In genomic region chr4:155654183-155654455, GRCm38 (mm10) we compare ENCODE assay signal across 9 mouse cellular contexts. TPM values are rescaled to one million over a fixed set of nuclear protein-coding genes. Genes with fewer than 3 reads are reported as not detected.
A peak's percentile ranks its signal among the peaks of the same experiment; 100 is the strongest.
DNase-seq lines count a peak whose midpoint lies in the region; ATAC-seq and TF ChIP-seq lines count a peak whose summit lies in the region.
"Had no signal": no experiment of that assay in that cellular context is flagged by ENCODE, and none has a peak within 500 bp of the region (broad histone marks: within the 10 kb centered on the region; RNA-seq: fewer than 3 reads in every experiment).

No protein-coding gene starts in this region.

- no peak overlapping the region for H3K27ac ChIP-seq in lung, embryonic 14.5 days (ENCODE audit: low read depth)
- H3K27ac ChIP-seq in forebrain, embryonic 10.5 days, result peak overlapping the region; percentile 60; the same call in 1 of the 2 replicates
- no peak overlapping the region for H3K27ac ChIP-seq in limb, embryonic 11.5 days (replicated peaks; ENCODE audit: low read depth, low read length)
- H3K27ac ChIP-seq in neural tube, embryonic 14.5 days (ENCODE audit: low read depth, low read length), result no peak overlapping the region

- peak overlapping the region; percentile 48 for H3K4me3 ChIP-seq in lung, embryonic 14.5 days (ENCODE audit: low read depth, low read length)
- H3K4me3 ChIP-seq in forebrain, embryonic 10.5 days, result peak overlapping the region; percentile 51
- peak overlapping the region; percentile 38 for H3K4me3 ChIP-seq in limb, embryonic 11.5 days (ENCODE audit: low read depth, low read length)
- H3K4me3 ChIP-seq in neural tube, embryonic 14.5 days (ENCODE audit: low read depth, low read length), result peak overlapping the region; percentile 16; the same call in 1 of the 2 replicates

- H3K9me3 ChIP-seq in lung, embryonic 14.5 days (ENCODE audit: low read depth, low read length), result no peaks in the 10 kb centered on the region
- H3K9me3 ChIP-seq in forebrain, embryonic 10.5 days, result no peaks in the 10 kb centered on the region
- no peaks in the 10 kb centered on the region for H3K9me3 ChIP-seq in limb, embryonic 11.5 days (ENCODE audit: control insufficient read depth, low read length)
- no peaks in the 10 kb centered on the region for H3K9me3 ChIP-seq in neural tube, embryonic 14.5 days (ENCODE audit: control insufficient read depth, low read length)

- peaks cover 18% of the 10 kb centered on the region; the same call in 1 of the 2 replicates for H3K27me3 ChIP-seq in lung, embryonic 14.5 days (ENCODE audit: insufficient read depth, low read length)
- peaks cover 73% of the 10 kb centered on the region for H3K27me3 ChIP-seq in forebrain, embryonic 10.5 days (ENCODE audit: poor library complexity, severe bottlenecking)
- H3K27me3 ChIP-seq in limb, embryonic 11.5 days (ENCODE audit: control insufficient read depth, insufficient read depth, low read length), result peaks cover 41% of the 10 kb centered on the region
- H3K27me3 ChIP-seq in neural tube, embryonic 14.5 days (ENCODE audit: control insufficient read depth, insufficient read depth, low read length), result peaks cover 55% of the 10 kb centered on the region

- H3K9ac ChIP-seq in lung, embryonic 14.5 days, result peak overlapping the region; percentile 63
- peak overlapping the region; percentile 23; the same call in 1 of the 2 replicates for H3K9ac ChIP-seq in limb, embryonic 11.5 days (ENCODE audit: low read length)
- no peak overlapping the region for H3K9ac ChIP-seq in neural tube, embryonic 14.5 days (replicated peaks; ENCODE audit: low read depth, low read length)

- no peak for DNase-seq in lung, embryonic 14.5 days
- DNase-seq in lung, postnatal 14 days, result no peak
- no peak for DNase-seq in forebrain, embryonic 10.5 days (ENCODE audit: extremely low spot score, low spot score)
- no peak for DNase-seq in limb, embryonic 11.5 days (ENCODE audit: low spot score)
- no peak for DNase-seq in embryo, embryonic 9.5 days (ENCODE audit: extremely low spot score)
- no peak for DNase-seq in layer of hippocampus, adult 11-12 months (ENCODE audit: low spot score)
- DNase-seq in left cerebral cortex, postnatal 10 days (ENCODE audit: extremely low spot score in 1 of 2, low spot score in 2 of 2), result no peak

- no peak for ATAC-seq in lung, embryonic 14.5 days (ENCODE audit: insufficient read depth)
- no peak for ATAC-seq in limb, embryonic 11.5 days (ENCODE audit: insufficient number of reproducible peaks, low FRiP score, low TSS enrichment, low read depth)
- no peak for ATAC-seq in neural tube, embryonic 14.5 days (ENCODE audit: low read depth)

- H3K36me3 ChIP-seq in lung, embryonic 14.5 days (ENCODE audit: insufficient read depth), result peaks cover 38% of the 10 kb centered on the region
- H3K36me3 ChIP-seq in forebrain, embryonic 10.5 days (replicated peaks), result peaks cover 47% of the 10 kb centered on the region
- H3K36me3 ChIP-seq in limb, embryonic 11.5 days (ENCODE audit: control insufficient read depth, insufficient read depth, low read length), result peaks cover 13% of the 10 kb centered on the region
- H3K36me3 ChIP-seq in neural tube, embryonic 14.5 days (ENCODE audit: control insufficient read depth, insufficient read depth, low read length), result peaks cover 26% of the 10 kb centered on the region

- peak overlapping the region; percentile 91 for H3K4me2 ChIP-seq in lung, embryonic 14.5 days
- peak overlapping the region; percentile 77 for H3K4me2 ChIP-seq in limb, embryonic 11.5 days (ENCODE audit: low read depth, severe bottlenecking)
- H3K4me2 ChIP-seq in neural tube, embryonic 14.5 days (ENCODE audit: low read depth, low read length), result peak overlapping the region; percentile 44

- no peak for TF ChIP-seq CTCF in lung, embryonic 14.5 days (IDR thresholded peaks at IDR 0.05; ENCODE audit: low read depth)

- 1% methylated on average over 6 of the region's 6 CpGs for WGBS in lung, embryonic 14.5 days
- 1% methylated on average over 6 of the region's 6 CpGs for WGBS in forebrain, embryonic 10.5 days
- WGBS in limb, embryonic 11.5 days, result 2% methylated on average over 6 of the region's 6 CpGs
- 5% methylated on average over 6 of the region's 6 CpGs for WGBS in neural tube, embryonic 14.5 days

- H3K4me1 ChIP-seq in lung, embryonic 14.5 days (ENCODE audit: insufficient read depth), result peaks cover 12% of the 10 kb centered on the region; the same call in 1 of the 2 replicates
- peaks cover 41% of the 10 kb centered on the region for H3K4me1 ChIP-seq in forebrain, embryonic 10.5 days
- H3K4me1 ChIP-seq in limb, embryonic 11.5 days (ENCODE audit: control insufficient read depth, insufficient read depth, low read length), result peaks cover 30% of the 10 kb centered on the region
- peaks cover 22% of the 10 kb centered on the region for H3K4me1 ChIP-seq in neural tube, embryonic 14.5 days (ENCODE audit: control insufficient read depth, insufficient read depth, low read length)

- intact Hi-C loops in left cerebral cortex, postnatal 10 days (cut with DNase I), result no loop called here

RNA-seq across cellular contexts. Expression of gene Mmp23, which starts 0.9 kb away (rescaled TPM):
- 34.8 and 38.7 TPM in 2 replicates for polyA plus RNA-seq in lung, embryonic 14.5 days (2014; fragmentation: Nextera tagmentation; extraction: Ambion mirVana)
- 1.8 and 2.8 TPM in 2 replicates for polyA plus RNA-seq in forebrain, embryonic 10.5 days (2016; fragmentation: Nextera tagmentation; extraction: Ambion mirVana)
- polyA plus RNA-seq in limb, embryonic 11.5 days (2014; fragmentation: Nextera tagmentation; extraction: Ambion mirVana), result 11.3 and 12.2 TPM in 2 replicates
- polyA plus RNA-seq in neural tube, embryonic 14.5 days (2014; fragmentation: Nextera tagmentation; extraction: Ambion mirVana), result 1.3 and 6.6 TPM in 2 replicates
- 1 to 10 TPM; 2.1 to 2.2 TPM for total RNA-seq in left cerebral cortex, postnatal 10 days (2021)

RNA-seq across cellular contexts. Expression of gene Gm10563, which starts 8.9 kb away (rescaled TPM):
- polyA plus RNA-seq in lung, embryonic 14.5 days (2014; fragmentation: Nextera tagmentation; extraction: Ambion mirVana), result not detected in 2 replicates
- not detected in 2 replicates for polyA plus RNA-seq in forebrain, embryonic 10.5 days (2016; fragmentation: Nextera tagmentation; extraction: Ambion mirVana)
- not detected in 2 replicates for polyA plus RNA-seq in limb, embryonic 11.5 days (2014; fragmentation: Nextera tagmentation; extraction: Ambion mirVana)
- not detected in 2 replicates for polyA plus RNA-seq in neural tube, embryonic 14.5 days (2014; fragmentation: Nextera tagmentation; extraction: Ambion mirVana)
- not detected for total RNA-seq in left cerebral cortex, postnatal 10 days (2021)
- total RNA-seq: gastrocnemius, postnatal 4 days had no signal

RNA-seq across cellular contexts. Expression of gene Mib2, which starts 14.9 kb away (rescaled TPM):
- polyA plus RNA-seq in lung, embryonic 14.5 days (2014; fragmentation: Nextera tagmentation; extraction: Ambion mirVana), result 22.4 and 24.8 TPM in 2 replicates
- 16.8 and 18.3 TPM in 2 replicates for polyA plus RNA-seq in forebrain, embryonic 10.5 days (2016; fragmentation: Nextera tagmentation; extraction: Ambion mirVana)
- polyA plus RNA-seq in limb, embryonic 11.5 days (2014; fragmentation: Nextera tagmentation; extraction: Ambion mirVana), result 16.0 and 16.6 TPM in 2 replicates
- 35.5 and 36.8 TPM in 2 replicates for polyA plus RNA-seq in neural tube, embryonic 14.5 days (2014; fragmentation: Nextera tagmentation; extraction: Ambion mirVana)
- 100 to 1,000 TPM in 1 of 2 experiments, 10 to 100 TPM in 1; 98.4 to 100 TPM for total RNA-seq in left cerebral cortex, postnatal 10 days (2021)

RNA-seq across cellular contexts. Expression of gene Cdk11b, which starts 29.5 kb away (rescaled TPM):
- 56.3 and 58.7 TPM in 2 replicates for polyA plus RNA-seq in lung, embryonic 14.5 days (2014; fragmentation: Nextera tagmentation; extraction: Ambion mirVana)
- polyA plus RNA-seq in forebrain, embryonic 10.5 days (2016; fragmentation: Nextera tagmentation; extraction: Ambion mirVana), result 83.9 and 86.7 TPM in 2 replicates
- polyA plus RNA-seq in limb, embryonic 11.5 days (2014; fragmentation: Nextera tagmentation; extraction: Ambion mirVana), result 69.4 and 79.9 TPM in 2 replicates
- polyA plus RNA-seq in neural tube, embryonic 14.5 days (2014; fragmentation: Nextera tagmentation; extraction: Ambion mirVana), result 46.7 and 54.1 TPM in 2 replicates
- total RNA-seq in left cerebral cortex, postnatal 10 days (2021), result 10 to 100 TPM; 42.0 to 51.4 TPM

RNA-seq across cellular contexts. Expression of gene Fndc10, which starts 40.0 kb away (rescaled TPM):
- polyA plus RNA-seq in lung, embryonic 14.5 days (2014; fragmentation: Nextera tagmentation; extraction: Ambion mirVana), result 2.5 and 2.7 TPM in 2 replicates
- polyA plus RNA-seq in forebrain, embryonic 10.5 days (2016; fragmentation: Nextera tagmentation; extraction: Ambion mirVana), result 0.64 and 0.67 TPM in 2 replicates
- 2.0 and 2.1 TPM in 2 replicates for polyA plus RNA-seq in limb, embryonic 11.5 days (2014; fragmentation: Nextera tagmentation; extraction: Ambion mirVana)
- polyA plus RNA-seq in neural tube, embryonic 14.5 days (2014; fragmentation: Nextera tagmentation; extraction: Ambion mirVana), result 8.5 and 10.4 TPM in 2 replicates
- total RNA-seq in left cerebral cortex, postnatal 10 days (2021), result 10 to 100 TPM; 20.2 to 22.2 TPM
